Mouse (Mus musculus) left cerebral cortex, adult 9 months (tissue): ENCODE measurements around the gene Snx32.

ENCODE experiments used
- DNase-seq, 2 experiments: peaks; one replicate each; pipeline ENCODE4 v3.0.0; 2022; ENCODE audit warnings: low spot score in 2 of 2

The Snx32 gene

DNA sequence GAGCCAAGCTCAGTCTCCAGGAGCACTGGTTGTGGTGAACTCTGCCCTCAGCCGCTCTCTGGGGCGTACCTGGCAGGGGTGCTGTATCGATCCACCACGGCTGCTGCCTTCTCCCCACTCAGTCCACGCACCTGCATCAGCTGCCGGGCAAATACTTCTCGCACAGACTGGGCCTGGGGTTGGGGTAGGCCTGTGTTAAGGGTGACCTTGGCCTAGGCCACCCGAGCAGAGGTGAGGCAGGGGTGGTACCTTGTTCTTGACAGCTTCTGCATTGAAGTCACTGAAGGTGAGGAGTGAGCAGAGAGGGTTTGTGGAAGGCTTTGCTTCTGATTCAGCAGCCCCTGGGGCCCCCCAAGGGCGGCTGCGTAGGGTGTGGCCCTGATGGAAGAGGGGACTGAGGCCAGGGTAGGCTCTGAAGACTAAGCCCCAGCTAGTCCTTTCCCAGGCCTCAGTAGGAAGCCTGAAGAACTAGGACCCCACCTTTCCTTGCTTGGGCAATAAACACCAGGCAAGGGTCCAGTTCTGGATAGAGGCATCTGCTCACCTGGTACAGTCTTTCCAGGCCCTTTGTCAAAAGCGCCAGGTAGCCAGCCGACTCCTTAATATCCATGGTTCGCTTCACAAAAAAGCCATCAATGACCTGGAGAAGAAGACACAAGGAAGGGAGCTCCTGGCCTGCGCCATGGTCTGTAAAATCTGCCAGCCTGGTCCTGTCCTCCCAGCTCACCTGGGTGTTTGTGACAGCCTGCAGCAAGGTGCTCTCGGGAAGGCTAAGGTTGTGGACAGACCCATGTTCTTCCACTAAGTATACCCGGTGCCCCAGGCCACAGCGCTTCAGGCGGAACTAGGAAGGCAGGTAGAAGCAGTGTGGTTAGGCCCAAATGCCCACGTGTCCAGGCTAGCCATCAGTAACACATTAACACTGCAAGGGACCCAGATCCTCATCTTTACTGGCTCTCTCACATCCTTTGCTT is 26.7 kb downstream of the Snx32 start:
- no peak for DNase-seq

DNA sequence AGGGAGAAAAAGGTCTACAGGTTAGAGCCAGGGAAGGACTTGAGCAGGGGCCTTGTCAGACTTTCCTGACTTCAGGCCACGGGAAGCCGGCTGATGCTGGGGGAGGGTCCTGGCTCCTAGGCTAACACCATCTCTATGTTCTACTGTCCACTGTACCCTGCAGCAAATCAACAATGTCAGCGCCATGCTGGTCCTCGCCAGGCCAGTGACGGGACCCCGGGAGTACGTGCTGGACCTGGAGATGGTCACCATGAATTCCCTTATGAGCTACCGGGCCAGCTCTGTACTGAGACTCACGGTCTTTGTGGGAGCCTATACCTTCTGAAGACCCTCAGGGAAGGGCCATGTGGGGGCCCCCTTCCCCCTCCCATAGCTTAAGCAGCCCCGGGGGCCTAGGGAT is 28.9 kb downstream of the Snx32 start:
- DNase-seq: no peak

DNA sequence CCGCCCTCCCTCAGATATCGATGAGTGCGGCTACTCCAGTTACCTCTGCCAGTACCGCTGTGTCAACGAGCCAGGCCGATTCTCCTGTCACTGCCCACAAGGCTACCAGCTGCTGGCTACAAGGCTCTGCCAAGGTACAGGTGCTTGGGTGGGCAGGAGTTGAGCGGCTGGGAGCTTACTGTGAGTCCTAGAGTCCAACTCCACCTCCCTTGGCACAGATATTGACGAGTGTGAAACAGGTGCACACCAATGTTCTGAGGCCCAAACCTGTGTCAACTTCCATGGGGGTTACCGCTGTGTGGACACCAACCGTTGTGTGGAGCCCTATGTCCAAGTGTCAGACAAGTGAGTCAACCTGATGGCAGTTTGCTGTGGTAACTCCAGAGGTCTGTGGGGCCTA is 30.3 kb downstream of the Snx32 start:
- DNase-seq: no peak

DNA sequence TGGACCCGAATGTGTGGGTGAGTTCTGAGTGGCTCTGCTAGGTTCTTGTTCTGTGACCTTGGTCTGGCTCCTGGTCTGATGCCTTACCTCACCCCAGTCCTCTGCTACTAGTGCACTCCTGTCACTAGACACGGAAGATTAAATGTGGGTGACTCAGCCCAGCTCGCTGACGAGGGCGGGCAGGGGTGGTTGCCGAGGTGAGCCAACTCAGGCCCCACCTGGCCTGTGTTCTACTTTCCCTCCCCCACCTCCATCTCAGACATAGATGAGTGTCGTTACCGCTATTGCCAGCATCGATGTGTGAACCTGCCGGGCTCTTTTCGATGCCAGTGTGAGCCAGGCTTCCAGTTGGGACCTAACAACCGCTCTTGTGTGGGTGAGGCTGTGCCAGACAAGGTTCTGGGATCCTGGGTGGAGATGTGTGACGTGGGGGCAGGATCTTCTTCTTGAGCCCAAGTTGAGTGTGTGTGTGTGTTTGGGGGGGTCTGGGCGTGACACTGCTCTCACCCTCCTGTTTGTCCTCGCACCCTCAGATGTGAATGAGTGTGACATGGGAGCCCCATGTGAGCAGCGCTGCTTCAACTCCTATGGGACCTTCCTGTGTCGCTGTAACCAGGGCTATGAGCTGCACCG is 32.6 kb downstream of the Snx32 start:
- no peak for DNase-seq

DNA sequence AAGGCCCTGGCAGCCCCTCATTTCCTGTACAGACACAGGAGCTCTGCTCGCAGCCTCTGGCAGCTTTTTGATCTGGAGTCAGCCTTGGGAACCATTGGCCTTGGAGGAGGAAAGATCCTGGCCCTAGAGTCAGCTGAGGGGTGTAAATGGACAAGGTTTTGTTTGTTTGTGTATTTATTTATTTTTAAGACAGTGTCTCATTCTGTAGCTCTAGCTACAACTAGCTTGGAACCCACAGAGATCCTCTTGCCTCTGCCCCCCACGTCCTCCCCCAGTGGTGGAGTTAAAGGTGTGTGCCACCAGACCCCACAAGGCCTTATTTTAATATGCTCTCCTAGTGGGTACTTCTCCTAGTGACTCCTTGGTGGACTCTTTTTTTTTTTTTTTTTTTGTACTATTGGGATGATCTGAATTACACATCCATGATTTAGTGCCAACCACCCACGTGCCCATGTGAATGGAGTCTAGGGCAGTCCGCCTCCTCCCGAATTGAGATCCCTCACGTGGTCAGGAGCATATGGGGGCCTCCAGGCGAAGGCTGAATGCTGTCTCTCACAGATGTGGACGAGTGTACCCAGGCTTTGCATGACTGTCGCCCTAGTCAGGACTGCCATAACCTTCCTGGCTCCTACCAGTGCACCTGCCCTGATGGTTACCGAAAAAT is 33.2 kb downstream of the Snx32 start:
- peak in 1 of 2 experiments; percentile 63 for DNase-seq

DNA sequence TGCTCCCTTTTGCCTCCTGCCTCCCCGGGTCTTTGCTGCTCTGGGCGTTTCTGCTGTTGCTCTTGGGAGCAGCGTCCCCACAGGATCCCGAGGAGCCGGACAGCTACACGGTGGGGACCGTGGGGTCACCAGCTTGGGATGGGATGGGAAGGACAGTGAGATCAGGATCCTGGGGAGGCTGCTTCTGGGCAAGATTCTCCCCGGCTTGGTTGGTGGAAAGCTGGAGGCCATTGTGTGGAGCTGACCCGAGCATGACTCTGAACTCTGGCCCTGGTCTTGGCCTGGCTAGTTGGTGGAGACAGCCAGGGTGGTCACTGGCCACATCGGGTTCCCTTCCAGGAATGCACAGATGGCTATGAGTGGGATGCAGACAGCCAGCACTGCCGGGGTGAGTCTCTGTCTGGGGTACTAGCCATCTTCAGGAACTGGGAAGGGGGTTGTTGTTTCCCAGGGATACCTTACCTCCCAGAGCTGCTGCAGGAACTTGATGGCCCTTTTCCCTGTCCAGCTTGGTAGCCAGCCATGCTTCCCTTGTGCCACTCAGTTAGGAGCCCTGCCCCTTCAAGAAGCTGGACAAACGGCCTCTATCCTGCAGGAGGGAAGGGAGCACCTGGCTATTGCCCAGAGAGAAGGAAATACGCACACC is 35.1 kb downstream of the Snx32 start:
- DNase-seq: no peak

DNA sequence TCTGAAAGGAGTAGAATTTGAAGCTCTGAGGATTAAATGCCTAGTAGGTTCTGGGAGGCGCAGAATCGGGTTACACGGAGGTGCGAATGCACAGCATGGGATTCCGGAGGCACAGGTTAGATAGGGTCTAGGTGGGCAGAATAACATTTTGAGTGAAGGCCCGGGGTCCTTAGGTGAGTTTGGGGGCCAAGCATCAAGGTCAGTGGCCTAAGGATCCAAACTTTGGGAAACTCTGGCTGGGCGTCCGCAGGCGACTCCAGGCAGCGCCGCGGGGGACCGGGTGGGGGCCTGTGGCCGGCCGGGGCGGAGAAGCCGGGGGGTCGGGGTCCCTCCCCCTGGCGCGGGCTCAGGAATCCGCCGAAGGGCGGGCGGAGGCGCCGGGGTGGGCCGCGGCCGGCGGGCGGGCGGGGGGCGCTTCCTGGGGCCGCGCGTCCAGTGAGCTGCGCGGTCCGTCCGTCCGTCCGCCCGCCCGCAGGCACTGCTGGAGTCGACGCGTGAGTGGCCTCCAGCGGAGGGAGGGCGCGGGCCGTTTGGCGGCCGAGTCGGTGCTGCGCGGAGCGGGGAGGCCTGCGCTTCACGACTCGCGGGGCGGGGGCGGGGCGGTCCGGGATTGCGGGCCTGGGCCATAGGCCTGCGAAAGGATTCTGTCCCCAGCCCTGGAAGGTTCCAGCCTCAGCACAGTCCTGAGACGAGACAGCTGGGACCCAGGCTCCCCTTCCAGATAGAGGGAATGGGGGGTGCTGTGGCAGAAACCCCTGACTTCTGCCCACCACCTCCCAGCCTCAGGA is 35.9 kb downstream of the Snx32 start:
- DNase-seq: no peak

DNA sequence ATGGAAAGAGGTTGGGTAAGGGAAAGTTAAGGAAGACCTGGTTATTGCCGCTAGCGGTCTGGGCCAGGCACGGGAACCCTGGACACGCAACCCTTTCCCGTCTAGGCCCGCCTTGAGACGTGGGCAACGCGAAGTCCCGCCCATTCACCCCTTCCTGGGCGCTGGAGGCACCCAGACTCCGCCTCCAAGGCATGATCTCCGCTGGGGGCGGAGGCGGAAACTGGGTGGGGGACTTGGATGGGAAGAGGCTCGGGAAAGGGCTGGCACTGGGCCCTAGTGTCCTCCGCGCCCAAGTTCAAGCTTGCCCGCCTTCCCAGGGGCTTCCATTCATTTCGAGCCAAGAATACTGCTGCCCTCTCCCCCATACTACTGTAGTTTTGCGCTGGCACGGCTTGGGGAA is 36.6 kb downstream of the Snx32 start, which contains the start of gene Efemp2:
Gene Efemp2, plus strand, starts transcription at position 235 of the 400 bp plus-strand sequence.
- DNase-seq: peak in 1 of 2 experiments; percentile 64

DNA sequence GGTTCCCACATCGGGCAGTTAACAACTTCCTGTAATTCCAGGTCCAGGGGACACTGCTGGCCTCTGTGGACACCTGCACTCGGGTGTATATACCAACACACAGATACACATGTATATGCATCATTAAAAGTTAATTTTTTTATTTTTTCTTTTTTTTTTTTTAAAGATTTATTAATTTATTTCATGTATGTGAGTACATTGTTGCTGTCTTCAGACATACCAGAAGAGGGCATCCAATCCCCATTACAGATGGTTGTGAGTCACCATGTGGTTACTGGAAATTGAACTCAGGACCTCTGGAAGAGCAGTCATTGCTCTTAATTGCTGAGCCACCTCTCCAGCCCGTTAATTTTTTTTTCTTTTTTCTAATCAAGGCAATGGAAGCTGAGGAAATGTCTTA is 37.5 kb downstream of the Snx32 start:
- no peak for DNase-seq

DNA sequence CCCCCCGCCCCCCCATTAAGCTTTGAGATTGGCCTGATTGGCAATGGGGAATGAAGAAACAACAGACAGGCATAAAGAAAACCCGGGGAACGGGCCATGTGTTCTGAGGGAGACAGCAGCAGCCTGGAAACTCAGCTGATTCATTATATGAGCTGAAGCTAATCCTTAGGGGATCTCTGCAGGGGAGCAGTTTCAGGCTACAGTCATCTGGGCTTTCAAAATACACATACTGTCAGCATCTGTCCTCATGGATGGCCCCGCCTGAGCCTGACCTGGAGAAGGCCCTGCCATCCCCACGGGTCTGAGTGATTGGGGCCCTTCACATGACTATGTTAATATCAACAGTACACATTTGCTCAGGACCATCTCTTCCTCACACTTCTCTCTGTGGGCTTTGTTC is 38.5 kb downstream of the Snx32 start:
- DNase-seq: no peak

DNA sequence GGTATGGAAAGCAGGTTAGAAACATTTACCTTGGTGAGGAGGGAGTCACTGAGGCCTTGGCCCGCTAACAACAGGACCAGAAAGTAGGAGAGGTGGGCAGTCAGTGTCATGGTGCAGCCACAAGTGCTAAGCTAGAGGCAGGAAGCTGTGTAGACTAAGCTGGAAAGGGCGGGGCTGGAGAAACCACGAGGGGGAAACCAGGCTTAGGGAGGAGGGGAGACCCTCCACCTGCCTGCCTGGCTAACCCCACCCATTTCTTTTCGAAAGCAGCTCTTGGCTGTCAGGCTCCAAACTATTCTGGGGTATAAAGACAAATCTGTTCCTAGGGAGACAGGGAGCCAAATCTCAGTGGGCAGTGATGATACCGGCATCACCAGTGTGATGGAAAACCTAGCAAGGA is 42.0 kb downstream of the Snx32 start, which contains the start of gene Ctsw:
Gene Ctsw, minus strand, starts transcription at position 134 of the 400 bp plus-strand sequence.
- no peak for DNase-seq

DNA sequence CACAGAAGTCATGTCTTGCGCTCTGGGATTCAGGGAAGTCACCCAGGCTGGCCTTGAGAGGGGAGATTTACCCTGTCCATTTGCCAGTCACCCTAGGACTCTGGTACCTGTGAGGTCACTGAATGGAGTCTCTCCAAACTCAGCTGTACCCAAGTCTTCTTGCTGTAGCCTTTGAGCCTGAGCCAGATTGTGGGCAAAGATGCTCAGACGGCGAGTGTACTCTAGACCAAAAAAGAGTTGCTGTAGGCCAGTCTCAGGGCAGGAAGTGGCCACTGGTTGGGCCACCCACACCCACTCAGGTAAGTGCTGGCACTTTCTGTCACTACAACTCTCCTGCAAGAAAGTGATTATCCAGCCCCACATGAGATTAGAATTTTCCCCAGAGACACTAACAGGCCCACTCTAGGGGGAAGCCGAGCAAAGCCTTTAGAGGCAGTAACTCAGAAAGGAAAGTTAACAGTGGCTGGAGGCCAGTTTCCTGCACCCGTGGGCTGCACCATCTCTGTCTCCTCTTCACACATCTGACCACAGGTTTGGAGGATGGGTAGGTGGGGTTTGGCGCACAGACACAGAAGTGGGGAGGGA is 43.3 kb downstream of the Snx32 start:
- no peak for DNase-seq

DNA sequence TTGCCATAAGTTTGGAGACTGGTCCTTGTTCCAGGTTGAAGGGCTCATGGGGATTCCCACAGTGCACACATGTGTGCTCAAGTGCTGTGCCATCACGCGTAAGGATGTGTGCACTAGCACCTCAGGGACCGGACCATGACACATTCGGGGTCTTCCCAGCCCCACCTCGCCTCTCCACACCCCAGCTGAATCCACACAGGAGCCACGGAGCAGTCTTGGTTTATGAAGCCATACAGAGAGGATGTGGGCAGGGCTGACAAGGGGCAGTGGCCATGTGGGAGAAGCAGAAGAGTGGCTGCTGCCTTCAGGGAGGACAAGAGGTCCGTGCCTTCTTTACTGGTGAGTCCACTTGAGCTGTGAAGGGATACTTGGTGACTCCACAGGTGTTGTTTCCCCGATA is 45.3 kb downstream of the Snx32 start:
- no peak for DNase-seq

DNA sequence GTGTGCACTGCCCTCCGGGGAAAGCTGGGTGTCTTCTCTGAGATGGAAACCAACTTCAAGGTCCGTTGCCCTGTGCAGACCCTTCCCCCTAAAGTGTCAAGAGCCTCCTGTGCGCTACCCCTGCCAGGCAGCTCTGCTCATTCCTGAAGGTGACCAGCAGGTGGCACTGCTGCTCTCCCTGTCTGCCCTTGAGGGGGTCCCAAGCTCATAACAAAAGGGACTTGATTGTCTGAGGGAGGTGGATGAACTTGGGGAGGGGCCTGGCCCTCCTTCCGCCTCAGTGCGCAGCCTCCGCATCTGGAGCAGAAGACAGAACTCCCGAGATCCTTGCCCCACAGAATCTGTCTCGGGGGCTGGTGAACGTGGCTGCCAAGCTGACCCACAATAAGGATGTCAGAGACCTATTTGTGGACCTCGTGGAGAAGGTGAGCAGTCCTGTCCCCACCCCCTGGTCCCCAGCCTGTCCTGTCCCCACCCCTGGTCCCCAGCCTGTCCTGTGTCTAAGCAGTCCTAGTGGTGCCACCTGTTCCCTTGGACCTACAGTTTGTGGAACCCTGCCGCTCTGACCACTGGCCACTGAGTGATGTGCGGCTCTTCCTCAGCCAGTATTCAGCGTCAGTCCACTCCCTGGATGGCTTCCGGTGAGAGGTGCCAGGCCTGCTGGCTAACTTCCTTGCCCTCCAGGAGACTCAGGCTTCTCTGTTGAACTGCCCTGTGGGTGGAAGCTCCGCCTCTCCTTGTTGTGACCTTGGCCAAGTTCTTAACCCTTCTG is 46.4 kb downstream of the Snx32 start:
- DNase-seq: no peak

DNA sequence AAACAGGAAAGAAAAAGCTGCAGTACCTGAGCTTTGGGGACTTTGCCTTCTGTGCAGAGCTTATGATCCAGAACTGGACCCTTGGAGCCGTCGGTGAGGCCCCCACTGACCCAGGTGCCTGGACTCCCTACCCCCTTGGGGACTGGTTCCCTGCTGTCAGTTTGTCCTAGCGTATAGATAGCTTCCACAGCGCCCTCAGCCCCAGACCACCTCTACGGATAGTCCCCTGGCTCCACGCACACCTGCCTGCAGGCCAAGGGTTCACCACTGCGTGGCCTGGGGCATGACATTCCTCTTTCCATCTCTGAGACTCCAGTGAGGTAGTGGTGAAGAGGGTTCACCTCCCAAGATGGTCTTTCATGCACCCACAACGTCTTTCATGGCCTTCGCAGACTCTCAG is 47.1 kb downstream of the Snx32 start:
- no peak for DNase-seq

DNA sequence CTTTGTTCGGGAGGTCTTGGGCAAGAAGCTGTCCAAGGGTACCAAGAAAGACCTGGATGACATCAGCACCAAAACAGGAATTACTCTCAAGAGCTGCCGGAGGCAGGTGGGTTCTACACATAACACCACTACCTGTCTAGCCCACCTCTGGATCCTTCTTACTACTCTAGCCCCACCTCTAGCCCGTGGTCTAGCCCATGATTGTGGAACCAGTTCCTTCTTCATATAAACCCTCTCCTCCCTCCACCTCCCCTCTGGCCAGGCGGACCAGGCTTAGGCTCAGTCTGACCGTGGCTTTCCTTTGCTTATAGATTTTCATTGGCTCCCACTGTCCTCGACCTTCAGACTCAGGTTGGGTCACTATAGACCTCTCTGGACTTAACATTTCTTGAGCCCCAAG is 48.9 kb downstream of the Snx32 start:
- DNase-seq: no peak

DNA sequence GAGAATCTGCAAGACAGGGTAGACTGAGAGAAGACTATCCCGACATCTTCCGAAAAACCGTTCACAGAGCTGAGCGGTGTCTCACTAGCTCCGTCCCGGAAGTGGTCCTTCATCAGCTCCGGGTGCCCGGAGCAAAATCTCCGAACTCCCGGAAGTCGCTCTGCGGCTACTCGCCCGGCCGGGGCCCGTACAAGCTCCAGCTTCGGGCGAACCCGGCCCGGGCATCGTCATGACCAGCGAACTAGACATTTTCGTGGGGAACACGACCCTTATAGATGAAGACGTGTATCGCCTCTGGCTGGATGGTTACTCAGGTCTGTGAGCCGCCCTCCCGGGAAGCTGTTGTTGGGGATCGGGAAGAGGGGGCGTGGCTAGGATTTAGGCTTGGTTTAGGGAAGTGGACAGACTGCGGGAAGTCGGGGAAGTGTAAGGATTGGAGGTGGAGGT is 49.9 kb downstream of the Snx32 start, which contains the start of gene Fibp:
Gene Fibp, plus strand, starts transcription at position 151 of the 447 bp plus-strand sequence.
- peak in 1 of 2 experiments; percentile 87 for DNase-seq

DNA sequence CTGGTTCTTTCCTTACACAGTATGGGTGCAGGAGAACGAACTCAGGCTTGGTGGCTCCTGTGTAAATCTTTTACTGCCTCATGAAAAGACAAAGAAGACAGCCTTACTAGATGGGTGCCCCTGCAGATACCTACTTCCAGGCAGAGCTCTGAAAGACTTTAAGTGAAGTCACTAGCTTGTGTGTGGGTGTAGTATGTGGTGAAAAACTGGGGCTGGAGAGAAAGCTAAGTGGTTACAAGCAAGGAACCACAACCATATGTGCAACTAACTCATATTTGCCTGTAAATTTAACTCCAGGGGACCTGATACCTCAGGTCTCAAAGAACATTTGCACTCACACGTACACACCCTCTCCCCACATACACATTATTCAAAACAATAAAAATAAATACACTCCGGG is 50.4 kb downstream of the Snx32 start:
- DNase-seq: no peak

DNA sequence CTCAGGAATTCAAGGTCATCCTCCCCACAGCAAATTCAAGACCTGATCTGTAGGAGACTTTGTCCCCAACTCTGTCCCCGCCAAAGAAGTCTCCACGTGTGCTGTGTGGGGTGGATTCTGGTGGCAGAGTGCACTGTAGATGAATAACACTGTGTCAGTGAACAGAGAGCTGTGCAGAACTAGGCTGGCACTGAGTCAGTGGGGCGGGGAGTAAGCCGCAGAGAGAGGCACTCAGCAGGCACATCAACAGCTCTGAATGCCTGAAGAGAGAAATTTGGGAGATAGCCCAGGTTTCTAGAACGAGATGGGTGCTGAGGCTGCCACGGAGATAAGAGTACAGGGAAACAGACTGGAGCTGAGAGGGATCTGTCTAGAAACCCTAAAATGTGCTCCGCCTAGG is 51.3 kb downstream of the Snx32 start:
- no peak for DNase-seq
